Mouse (Mus musculus) liver, embryonic 14.5 days (tissue): ENCODE results near the gene Ube4b.

Experiments
- CTCF ChIP-seq: IDR thresholded peaks from 2 replicates; pipeline ENCODE4 v1.5.1; 2016; ENCODE audit warnings: antibody characterized with exemption, low read depth, control low read depth
- EP300 ChIP-seq: IDR thresholded peaks from 2 replicates; pipeline ENCODE4 v1.6.1; 2016; ENCODE audit warnings: antibody characterized with exemption, low read depth

GRCm38 (mm10) chr4:149291061-149291460 lies 135.5 kb downstream of the Ube4b start:
- TF ChIP-seq CTCF (no peak), EP300 (no peak)
